Mouse (Mus musculus): Measurements from ENCODE around the gene Tab2. TPM values are rescaled to one million over a fixed set of nuclear protein-coding genes. Genes with fewer than 3 reads are reported as not detected.

Tab2 gene
- polyA plus RNA-seq, 1 experiment, result 39.0 TPM

- no peak overlapping the region for H3K4me3 ChIP-seq (replicated peaks; ENCODE audit: extremely low read depth, low read depth, low read length)
- WGBS, result 80% methylated on average over 8 of the region's 8 CpGs
- no peak for DNase-seq
Observed at GRCm38 (mm10) chr10:7869746-7870145, 86.3 kb downstream of the Tab2 start.

DNA sequence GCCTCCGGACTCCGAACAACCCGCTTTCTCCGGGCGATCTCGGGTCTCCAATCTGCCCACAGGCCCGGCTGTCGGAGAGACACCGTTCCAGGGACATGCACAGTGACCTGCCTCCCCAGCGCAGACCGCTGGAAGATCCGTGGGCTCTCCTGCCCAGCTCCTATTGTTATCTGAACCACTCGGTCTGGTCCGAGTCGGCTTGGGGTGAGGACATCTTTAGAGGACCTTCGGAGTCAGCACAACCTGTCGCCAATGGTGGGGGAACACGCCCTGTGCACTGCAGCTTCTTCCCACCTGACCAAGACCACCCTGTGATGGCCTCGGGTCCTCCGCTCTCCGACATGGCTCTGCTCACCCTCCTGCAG lies 88.4 kb downstream of the Tab2 start:
- DNase-seq, result no peak
- TF ChIP-seq POLR2A (IDR thresholded peaks at IDR 0.05; ENCODE audit: borderline replicate concordance, extremely low read depth, low read depth, low read length) (no peak), CTCF (IDR thresholded peaks at IDR 0.05; ENCODE audit: insufficient read depth, low read length) (no peak)
- Histone ChIP-seq H3K4me1 (ENCODE audit: control insufficient read depth, insufficient read depth, low read length) (no peaks in the 10 kb centered on the region), H3K4me3 (replicated peaks; ENCODE audit: extremely low read depth, low read depth, low read length) (no peak overlapping the region)
- WGBS, result 34% methylated on average over 21 of the region's 21 CpGs

More at GRCm38 (mm10) chr10:7869746-7870145, 86.3 kb downstream of the Tab2 start:
- TF ChIP-seq POLR2A (IDR thresholded peaks at IDR 0.05; ENCODE audit: borderline replicate concordance, extremely low read depth, low read depth, low read length), result no peak
- TF ChIP-seq CTCF (IDR thresholded peaks at IDR 0.05; ENCODE audit: insufficient read depth, low read length), result no peak
- no peaks in the 10 kb centered on the region for H3K4me1 ChIP-seq (ENCODE audit: control insufficient read depth, insufficient read depth, low read length)

- WGBS, result 29% methylated on average over 50 of the region's 50 CpGs
- TF ChIP-seq POLR2A (IDR thresholded peaks at IDR 0.05; ENCODE audit: borderline replicate concordance, extremely low read depth, low read depth, low read length), result no peak
- no peak for TF ChIP-seq CTCF (IDR thresholded peaks at IDR 0.05; ENCODE audit: insufficient read depth, low read length)
- no peak overlapping the region for H3K4me3 ChIP-seq (replicated peaks; ENCODE audit: extremely low read depth, low read depth, low read length)
- DNase-seq, result no peak
- no peaks in the 10 kb centered on the region for H3K4me1 ChIP-seq (ENCODE audit: control insufficient read depth, insufficient read depth, low read length)
Observed at GRCm38 (mm10) chr10:7866762-7867665, 89.0 kb downstream of the Tab2 start.

- DNase-seq, result no peak
- H3K4me3 ChIP-seq (replicated peaks; ENCODE audit: extremely low read depth, low read depth, low read length), result no peak overlapping the region
- no peaks in the 10 kb centered on the region for H3K4me1 ChIP-seq (ENCODE audit: control insufficient read depth, insufficient read depth, low read length)
- 75% methylated on average over 3 of the region's 3 CpGs for WGBS
- TF ChIP-seq CTCF (IDR thresholded peaks at IDR 0.05; ENCODE audit: insufficient read depth, low read length) (no peak), POLR2A (IDR thresholded peaks at IDR 0.05; ENCODE audit: borderline replicate concordance, extremely low read depth, low read depth, low read length) (no peak)
Observed at GRCm38 (mm10) chr10:7864806-7865205, 91.2 kb downstream of the Tab2 start.

DNA sequence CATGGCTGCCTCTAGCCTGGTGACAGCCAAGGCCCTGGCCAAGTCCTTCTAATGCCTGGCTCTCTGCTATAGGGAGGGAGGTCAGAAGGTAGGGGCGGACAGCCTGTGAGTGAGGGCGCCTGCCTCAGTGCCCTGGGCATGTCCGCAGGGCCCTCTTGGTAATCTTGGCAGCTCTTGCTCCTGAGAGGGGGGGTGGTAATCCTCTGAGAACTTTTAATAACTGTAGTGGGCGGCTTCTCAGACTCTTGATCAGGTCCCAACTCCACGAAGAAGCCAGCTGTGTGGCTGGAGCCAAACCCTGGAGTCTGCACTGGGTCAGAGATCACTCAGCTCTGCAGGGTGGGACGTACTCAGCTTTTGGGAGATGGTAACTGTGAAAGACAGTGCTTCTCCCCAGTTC lies 91.8 kb downstream of the Tab2 start:
- WGBS, result 59% methylated on average over 6 of the region's 6 CpGs
- no peak for DNase-seq
- TF ChIP-seq POLR2A (IDR thresholded peaks at IDR 0.05; ENCODE audit: borderline replicate concordance, extremely low read depth, low read depth, low read length) (no peak), CTCF (IDR thresholded peaks at IDR 0.05; ENCODE audit: insufficient read depth, low read length) (no peak)
- Histone ChIP-seq H3K4me3 (replicated peaks; ENCODE audit: extremely low read depth, low read depth, low read length) (no peak overlapping the region), H3K4me1 (ENCODE audit: control insufficient read depth, insufficient read depth, low read length) (no peaks in the 10 kb centered on the region)

- WGBS, result 85% methylated on average over 6 of the region's 6 CpGs
- no peak for TF ChIP-seq POLR2A (IDR thresholded peaks at IDR 0.05; ENCODE audit: borderline replicate concordance, extremely low read depth, low read depth, low read length)
- TF ChIP-seq CTCF (IDR thresholded peaks at IDR 0.05; ENCODE audit: insufficient read depth, low read length), result no peak
- Histone ChIP-seq H3K4me1 (ENCODE audit: control insufficient read depth, insufficient read depth, low read length) (no peaks in the 10 kb centered on the region), H3K4me3 (replicated peaks; ENCODE audit: extremely low read depth, low read depth, low read length) (no peak overlapping the region)
- DNase-seq, result no peak
Observed at GRCm38 (mm10) chr10:7863411-7863810, 92.6 kb downstream of the Tab2 start.

GRCm38 (mm10) chr10:7861937-7862657 lies 93.9 kb downstream of the Tab2 start:
- H3K4me3 ChIP-seq (replicated peaks; ENCODE audit: extremely low read depth, low read depth, low read length), result no peak overlapping the region
- no peaks in the 10 kb centered on the region for H3K4me1 ChIP-seq (ENCODE audit: control insufficient read depth, insufficient read depth, low read length)
- no peak for TF ChIP-seq POLR2A (IDR thresholded peaks at IDR 0.05; ENCODE audit: borderline replicate concordance, extremely low read depth, low read depth, low read length)
- TF ChIP-seq CTCF (IDR thresholded peaks at IDR 0.05; ENCODE audit: insufficient read depth, low read length), result no peak
- 90% methylated on average over 25 of the region's 25 CpGs for WGBS
- DNase-seq, result no peak

- TF ChIP-seq POLR2A (IDR thresholded peaks at IDR 0.05; ENCODE audit: borderline replicate concordance, extremely low read depth, low read depth, low read length), result no peak
- TF ChIP-seq CTCF (IDR thresholded peaks at IDR 0.05; ENCODE audit: insufficient read depth, low read length), result no peak
- WGBS, result 82% methylated on average over 14 of the region's 14 CpGs
Observed at GRCm38 (mm10) chr10:7861259-7861936, 94.6 kb downstream of the Tab2 start.

DNA sequence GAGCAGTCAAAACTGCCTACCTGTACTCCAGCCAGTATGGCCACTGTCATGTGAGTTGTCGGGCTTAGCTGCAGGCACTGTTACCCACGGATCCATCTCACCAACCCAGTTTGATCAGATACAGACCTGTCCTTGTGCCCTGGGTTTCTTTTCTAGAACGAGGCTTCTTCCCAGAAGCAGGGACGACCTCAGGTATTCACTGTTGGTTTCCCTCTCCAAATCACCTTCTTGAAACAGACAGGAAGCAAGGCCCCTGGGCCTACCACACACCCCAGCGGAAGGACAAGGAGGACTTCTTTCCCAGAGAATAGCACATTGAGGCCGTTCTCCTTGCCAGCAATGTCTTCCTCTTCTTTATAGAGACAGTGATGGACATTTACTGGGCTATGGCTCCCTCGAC lies 95.5 kb downstream of the Tab2 start:
- WGBS, result 82% methylated on average over 7 of the region's 7 CpGs
- Histone ChIP-seq H3K4me1 (ENCODE audit: control insufficient read depth, insufficient read depth, low read length) (no peaks in the 10 kb centered on the region), H3K4me3 (replicated peaks; ENCODE audit: extremely low read depth, low read depth, low read length) (no peak overlapping the region)
- DNase-seq, result no peak
- TF ChIP-seq POLR2A (IDR thresholded peaks at IDR 0.05; ENCODE audit: borderline replicate concordance, extremely low read depth, low read depth, low read length), result no peak
- TF ChIP-seq CTCF (IDR thresholded peaks at IDR 0.05; ENCODE audit: insufficient read depth, low read length), result no peak

More at GRCm38 (mm10) chr10:7861259-7861936, 94.6 kb downstream of the Tab2 start:
- no peak overlapping the region for H3K4me3 ChIP-seq (replicated peaks; ENCODE audit: extremely low read depth, low read depth, low read length)
- no peaks in the 10 kb centered on the region for H3K4me1 ChIP-seq (ENCODE audit: control insufficient read depth, insufficient read depth, low read length)
- no peak for DNase-seq

Other genes with a start within 250 kb of the Tab2 start
- gene Katna1, start 230.2 kb downstream of the Tab2 start, polyA plus RNA-seq (2012; rRNA removed), result 2.0 and 4.6 TPM in 2 replicates
- 34.4 and 36.7 TPM in 2 replicates for gene Ginm1, start 163.4 kb downstream of the Tab2 start, polyA plus RNA-seq (2012; rRNA removed)
- 5.3 and 7.6 TPM in 2 replicates for gene Ppil4, start 163.3 kb downstream of the Tab2 start, polyA plus RNA-seq (2012; rRNA removed)
- gene Zc3h12d, start 123.8 kb downstream of the Tab2 start, polyA plus RNA-seq (2012; rRNA removed), result 1.8 and 2.3 TPM in 2 replicates